Mouse (Mus musculus): ENCODE measurements around the gene Lhcgr. TPM values are rescaled to one million over a fixed set of nuclear protein-coding genes. Genes with fewer than 3 reads are reported as not detected.
A peak's percentile ranks its signal among the peaks of the same experiment; 100 is the strongest.
"Not testable (repeated sequence)": the region's sequence is repeated elsewhere in the genome, so short reads cannot be mapped to it uniquely, and the experiment has no call there.

Lhcgr gene
- polyA plus RNA-seq (2015; fragmentation: Nextera tagmentation; extraction: Ambion mirVana) = 0.08 TPM in 1 of 2 replicates, not detected in the other

GRCm38 (mm10) chr17:88791440-88792152 lies at the start of gene Lhcgr:
Gene Lhcgr (minus strand): TSS chr17:88791990.
- Histone ChIP-seq H3K4me2 (replicated peaks) (peak within 1 kb of the TSS; percentile 44), H3K4me1 (peaks cover 7% of the 10 kb centered on the region; the same call in 1 of the 2 replicates), H3K27me3 (0 out of 2 replicates have a peak, but pooled peaks cover 6% of the 10 kb centered on the region), H3K9ac (no peak within 1 kb of the TSS), H3K27ac (replicated peaks) (no peak within 1 kb of the TSS), H3K36me3 (no peaks in the 10 kb centered on the region), H3K9me3 (replicated peaks) (no peaks in the 10 kb centered on the region), H3K4me3 (replicated peaks) (peak within 1 kb of the TSS; percentile 16; the same call in 1 of the 2 replicates)
- ATAC-seq (ENCODE audit: insufficient number of reproducible peaks, low FRiP score, low TSS enrichment, low read depth) = peak; percentile 72
- 23% methylated on average over 31 of the region's 31 CpGs for WGBS

- Histone ChIP-seq H3K4me3 (replicated peaks) (no peak overlapping the region), H3K27ac (replicated peaks) (no peak overlapping the region), H3K9ac (no peak overlapping the region), H3K4me1 (no peaks in the 10 kb centered on the region), H3K9me3 (replicated peaks) (no peaks in the 10 kb centered on the region), H3K4me2 (replicated peaks) (no peak overlapping the region), H3K36me3 (no peaks in the 10 kb centered on the region), H3K27me3 (no peaks in the 10 kb centered on the region)
- 42% methylated on average over 2 of the region's 2 CpGs for WGBS
- ATAC-seq (ENCODE audit: insufficient number of reproducible peaks, low FRiP score, low TSS enrichment, low read depth) = no peak
These were observed 25.8 kb upstream of the Lhcgr start for GRCm38 (mm10) chr17:88817601-88818000.

GRCm38 (mm10) chr17:88812943-88813342 lies 21.2 kb upstream of the Lhcgr start:
- WGBS = 91% methylated on average over 3 of the region's 3 CpGs
- H3K4me1 ChIP-seq; H3K4me2 ChIP-seq (replicated peaks); H3K27ac ChIP-seq (replicated peaks); H3K4me3 ChIP-seq (replicated peaks); H3K36me3 ChIP-seq; H3K27me3 ChIP-seq; H3K9me3 ChIP-seq (replicated peaks); ATAC-seq (ENCODE audit: insufficient number of reproducible peaks, low FRiP score, low TSS enrichment, low read depth); H3K9ac ChIP-seq: not testable (repeated sequence)

- H3K36me3 ChIP-seq = no peaks in the 10 kb centered on the region
- no peaks in the 10 kb centered on the region for H3K4me1 ChIP-seq
- H3K4me2 ChIP-seq (replicated peaks) = no peak overlapping the region
- no peak overlapping the region for H3K27ac ChIP-seq (replicated peaks)
- no peaks in the 10 kb centered on the region for H3K27me3 ChIP-seq
- WGBS = 77% methylated on average over 5 of the region's 5 CpGs
- no peaks in the 10 kb centered on the region for H3K9me3 ChIP-seq (replicated peaks)
- ATAC-seq (ENCODE audit: insufficient number of reproducible peaks, low FRiP score, low TSS enrichment, low read depth) = no peak
- H3K9ac ChIP-seq = no peak overlapping the region
- H3K4me3 ChIP-seq (replicated peaks) = no peak overlapping the region
These were observed 19.0 kb upstream of the Lhcgr start for GRCm38 (mm10) chr17:88810807-88811206.

- no peaks in the 10 kb centered on the region for H3K9me3 ChIP-seq (replicated peaks)
- H3K27me3 ChIP-seq = no peaks in the 10 kb centered on the region
- no peaks in the 10 kb centered on the region for H3K4me1 ChIP-seq
- H3K27ac ChIP-seq (replicated peaks) = no peak overlapping the region
- H3K9ac ChIP-seq = no peak overlapping the region
- no peak for ATAC-seq (ENCODE audit: insufficient number of reproducible peaks, low FRiP score, low TSS enrichment, low read depth)
- no peak overlapping the region for H3K4me3 ChIP-seq (replicated peaks)
- no peaks in the 10 kb centered on the region for H3K36me3 ChIP-seq
- H3K4me2 ChIP-seq (replicated peaks) = no peak overlapping the region
- 89% methylated on average over 8 of the region's 8 CpGs for WGBS
These were observed 14.6 kb upstream of the Lhcgr start for GRCm38 (mm10) chr17:88806421-88806820.

GRCm38 (mm10) chr17:88803441-88803840 lies 11.7 kb upstream of the Lhcgr start:
- no peak overlapping the region for H3K9ac ChIP-seq
- ATAC-seq (ENCODE audit: insufficient number of reproducible peaks, low FRiP score, low TSS enrichment, low read depth) = no peak
- no peaks in the 10 kb centered on the region for H3K9me3 ChIP-seq (replicated peaks)
- H3K27ac ChIP-seq (replicated peaks) = no peak overlapping the region
- no peaks in the 10 kb centered on the region for H3K4me1 ChIP-seq
- H3K4me2 ChIP-seq (replicated peaks) = no peak overlapping the region
- no peak overlapping the region for H3K4me3 ChIP-seq (replicated peaks)
- no peaks in the 10 kb centered on the region for H3K27me3 ChIP-seq
- H3K36me3 ChIP-seq = no peaks in the 10 kb centered on the region

GRCm38 (mm10) chr17:88790680-88791079 lies 1.1 kb downstream of the Lhcgr start:
- no peaks in the 10 kb centered on the region for H3K36me3 ChIP-seq
- H3K4me2 ChIP-seq (replicated peaks) = no peak overlapping the region
- H3K9me3 ChIP-seq (replicated peaks) = no peaks in the 10 kb centered on the region
- no peak for ATAC-seq (ENCODE audit: insufficient number of reproducible peaks, low FRiP score, low TSS enrichment, low read depth)
- H3K9ac ChIP-seq = no peak overlapping the region
- peaks cover 7% of the 10 kb centered on the region; the same call in 1 of the 2 replicates for H3K4me1 ChIP-seq
- H3K27me3 ChIP-seq = 0 out of 2 replicates have a peak, but pooled peaks cover 6% of the 10 kb centered on the region
- WGBS = 64% methylated on average over 2 of the region's 2 CpGs
- no peak overlapping the region for H3K4me3 ChIP-seq (replicated peaks)
- H3K27ac ChIP-seq (replicated peaks) = no peak overlapping the region

GRCm38 (mm10) chr17:88788392-88788791 lies 3.4 kb downstream of the Lhcgr start:
- no peaks in the 10 kb centered on the region for H3K36me3 ChIP-seq
- no peak for ATAC-seq (ENCODE audit: insufficient number of reproducible peaks, low FRiP score, low TSS enrichment, low read depth)
- H3K9me3 ChIP-seq (replicated peaks) = no peaks in the 10 kb centered on the region
- WGBS = 86% methylated on average over 2 of the region's 2 CpGs
- no peak overlapping the region for H3K9ac ChIP-seq
- H3K27ac ChIP-seq (replicated peaks) = no peak overlapping the region
- 0 out of 2 replicates have a peak, but pooled peaks cover 6% of the 10 kb centered on the region for H3K27me3 ChIP-seq
- H3K4me2 ChIP-seq (replicated peaks) = no peak overlapping the region
- H3K4me1 ChIP-seq = peaks cover 7% of the 10 kb centered on the region; the same call in 1 of the 2 replicates
- no peak overlapping the region for H3K4me3 ChIP-seq (replicated peaks)

GRCm38 (mm10) chr17:88786881-88787280 lies 4.9 kb downstream of the Lhcgr start:
- Histone ChIP-seq H3K27me3 (0 out of 2 replicates have a peak, but pooled peaks cover 6% of the 10 kb centered on the region), H3K4me3 (replicated peaks) (no peak overlapping the region), H3K27ac (replicated peaks) (no peak overlapping the region), H3K9ac (no peak overlapping the region), H3K4me2 (replicated peaks) (no peak overlapping the region), H3K9me3 (replicated peaks) (no peaks in the 10 kb centered on the region), H3K4me1 (peaks cover 5% of the 10 kb centered on the region; the same call in 1 of the 2 replicates), H3K36me3 (no peaks in the 10 kb centered on the region)
- no peak for ATAC-seq (ENCODE audit: insufficient number of reproducible peaks, low FRiP score, low TSS enrichment, low read depth)
- 41% methylated on average over 6 of the region's 6 CpGs for WGBS

- Histone ChIP-seq H3K4me3 (replicated peaks) (no peak overlapping the region), H3K27ac (replicated peaks) (no peak overlapping the region), H3K27me3 (0 out of 2 replicates have a peak, but pooled peaks cover 6% of the 10 kb centered on the region), H3K9ac (no peak overlapping the region), H3K9me3 (replicated peaks) (no peaks in the 10 kb centered on the region), H3K4me1 (no peaks in the 10 kb centered on the region), H3K4me2 (replicated peaks) (no peak overlapping the region), H3K36me3 (no peaks in the 10 kb centered on the region)
- ATAC-seq (ENCODE audit: insufficient number of reproducible peaks, low FRiP score, low TSS enrichment, low read depth) = no peak
- 81% methylated on average over 4 of the region's 4 CpGs for WGBS
These were observed 5.4 kb downstream of the Lhcgr start for GRCm38 (mm10) chr17:88786385-88786784.

- ATAC-seq (ENCODE audit: insufficient number of reproducible peaks, low FRiP score, low TSS enrichment, low read depth) = no peak
- no peak overlapping the region for H3K27ac ChIP-seq (replicated peaks)
- no peak overlapping the region for H3K9ac ChIP-seq
- H3K4me1 ChIP-seq = peaks cover 8% of the 10 kb centered on the region; the same call in 1 of the 2 replicates
- no peaks in the 10 kb centered on the region for H3K36me3 ChIP-seq
- H3K4me3 ChIP-seq (replicated peaks) = no peak overlapping the region
- H3K9me3 ChIP-seq (replicated peaks) = no peaks in the 10 kb centered on the region
- no peaks in the 10 kb centered on the region for H3K27me3 ChIP-seq
- WGBS = 17% methylated on average over 3 of the region's 3 CpGs
- H3K4me2 ChIP-seq (replicated peaks) = no peak overlapping the region
These were observed 12.6 kb downstream of the Lhcgr start for GRCm38 (mm10) chr17:88779148-88779547.
